Mouse (Mus musculus): Measurements from ENCODE around the gene Cacna2d2. TPM values are rescaled to one million over a fixed set of nuclear protein-coding genes. Genes with fewer than 3 reads are reported as not detected.
A peak's percentile ranks its signal among the peaks of the same experiment; 100 is the strongest.

Cacna2d2 gene
- total RNA-seq (2022) = 10 to 100 TPM; 14.6 to 21.0 (median 17.0) TPM

GRCm38 (mm10) chr9:107399491-107399971 is at the start of gene Cacna2d2:
TSS of gene Cacna2d2 (plus strand) at chr9:107399612.
- peak in 1 of 2 experiments; percentile 15 for DNase-seq (ENCODE audit: low spot score in 2 of 2)

- no peak for DNase-seq (ENCODE audit: low spot score in 2 of 2)
Observed at GRCm38 (mm10) chr9:107354826-107355225, 44.6 kb upstream of the Cacna2d2 start.

DNA sequence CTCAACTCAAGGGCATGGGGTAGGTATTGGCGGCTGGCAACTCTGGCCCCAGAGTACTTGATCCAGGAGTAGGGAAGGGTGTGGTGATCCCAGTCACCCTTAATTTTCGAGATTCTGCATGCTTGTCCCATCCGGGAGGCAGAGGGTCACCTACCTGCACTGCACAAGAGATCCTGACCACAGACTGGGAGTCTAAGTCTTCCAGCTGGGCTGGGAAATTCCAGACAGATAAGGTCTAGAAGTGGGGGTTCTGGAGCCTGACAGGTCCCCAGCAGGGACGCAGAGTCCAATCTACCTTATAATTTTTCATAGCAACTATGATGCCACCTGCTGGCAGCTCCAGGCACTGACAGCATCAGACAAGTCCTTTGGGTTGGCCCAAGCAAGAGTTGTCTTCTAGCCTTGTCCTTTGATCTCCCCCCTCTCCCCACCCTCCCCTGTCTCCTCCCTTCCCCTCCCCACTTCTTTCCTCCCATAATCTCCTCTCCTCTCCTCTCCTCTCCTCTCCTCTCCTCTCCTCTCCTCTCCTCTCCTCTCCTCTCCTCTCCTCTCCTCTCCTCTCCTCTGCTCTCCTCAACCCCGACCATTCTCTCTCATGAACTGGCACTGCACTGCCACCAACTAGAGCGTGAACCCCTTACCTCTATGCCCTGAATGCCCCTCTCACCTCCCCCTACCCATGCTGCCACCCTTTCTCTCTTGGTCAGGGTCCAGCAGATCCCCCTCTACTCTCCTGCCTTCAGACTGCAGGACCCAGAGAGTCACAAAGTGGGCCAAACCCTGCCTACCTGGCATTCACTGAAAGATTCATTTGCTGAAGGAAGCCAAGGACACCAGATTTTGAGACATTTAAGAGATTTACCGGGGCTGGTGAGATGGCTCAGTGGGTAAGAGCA is 43.3 kb upstream of the Cacna2d2 start:
- DNase-seq (ENCODE audit: low spot score in 2 of 2) = peak in 1 of 2 experiments; percentile 59

- peak; percentile 53 to 76 for DNase-seq (ENCODE audit: low spot score in 2 of 2)
Observed at GRCm38 (mm10) chr9:107357651-107358050, 41.8 kb upstream of the Cacna2d2 start.

- no peak for DNase-seq (ENCODE audit: low spot score in 2 of 2)
Observed at GRCm38 (mm10) chr9:107360989-107361388, 38.4 kb upstream of the Cacna2d2 start.

DNA sequence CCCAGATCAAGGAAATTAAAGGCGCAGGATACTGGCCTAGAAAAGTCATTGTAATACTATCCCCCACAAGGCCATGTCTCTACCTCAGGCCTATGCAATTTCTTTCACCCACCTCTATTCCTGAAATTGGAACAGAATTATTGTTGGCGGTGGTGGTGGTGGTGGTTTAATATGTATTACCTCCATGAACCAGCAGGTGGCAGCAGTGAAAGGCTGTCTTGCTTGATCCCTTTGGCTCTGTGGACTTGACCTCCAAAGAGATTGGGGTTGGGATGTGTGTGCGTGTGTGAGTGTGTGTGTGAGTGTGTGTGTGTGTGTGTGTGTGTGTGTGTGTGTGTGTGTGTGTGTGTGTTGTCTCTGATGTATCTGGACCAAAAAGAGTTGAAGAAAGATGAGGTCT is 32.8 kb upstream of the Cacna2d2 start:
- DNase-seq (ENCODE audit: low spot score in 2 of 2) = peak in 1 of 2 experiments; percentile 51

GRCm38 (mm10) chr9:107368302-107368701 is 31.1 kb upstream of the Cacna2d2 start:
- DNase-seq (ENCODE audit: low spot score in 2 of 2) = no peak

DNA sequence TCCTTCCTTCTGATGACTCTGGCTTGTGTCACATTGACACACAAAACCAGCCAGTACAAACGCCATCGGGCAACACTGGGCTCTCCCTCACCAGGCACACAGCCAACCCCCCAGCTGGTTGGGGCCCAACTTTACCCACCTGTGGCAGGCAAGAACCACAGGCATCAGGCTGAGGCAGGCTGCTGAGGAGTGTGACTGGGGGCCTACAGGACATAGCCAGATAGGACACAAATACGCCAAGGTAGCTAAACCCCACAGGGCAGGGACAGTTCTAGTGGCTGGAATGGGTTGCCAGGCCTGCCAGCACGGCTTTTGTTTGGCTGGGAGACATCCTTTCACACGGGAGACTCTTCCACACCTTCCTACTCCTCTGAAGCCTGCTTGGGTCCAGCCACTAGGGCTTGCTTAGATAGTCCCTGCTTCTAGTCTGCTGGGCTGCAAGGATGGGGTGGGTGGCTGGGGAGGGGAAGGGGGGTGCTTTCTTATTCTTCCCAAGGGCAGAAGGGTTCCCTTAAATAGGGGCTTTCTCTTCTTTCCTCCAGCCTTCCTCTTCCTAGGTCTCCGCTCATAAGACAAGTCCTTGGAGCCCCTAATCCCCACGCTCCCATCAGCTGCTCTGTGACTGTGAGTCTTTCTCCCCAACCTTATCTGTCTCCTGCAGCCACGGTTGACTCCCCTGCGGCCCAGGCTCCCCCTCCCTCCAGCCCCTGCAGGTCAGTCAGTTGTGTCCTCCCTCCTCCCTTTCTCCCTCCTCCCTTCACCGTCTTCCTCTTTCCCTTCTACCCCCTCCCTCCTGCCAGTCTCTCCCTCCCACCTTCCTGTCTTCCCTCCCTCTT is 29.9 kb upstream of the Cacna2d2 start:
- no peak for DNase-seq (ENCODE audit: low spot score in 2 of 2)

DNA sequence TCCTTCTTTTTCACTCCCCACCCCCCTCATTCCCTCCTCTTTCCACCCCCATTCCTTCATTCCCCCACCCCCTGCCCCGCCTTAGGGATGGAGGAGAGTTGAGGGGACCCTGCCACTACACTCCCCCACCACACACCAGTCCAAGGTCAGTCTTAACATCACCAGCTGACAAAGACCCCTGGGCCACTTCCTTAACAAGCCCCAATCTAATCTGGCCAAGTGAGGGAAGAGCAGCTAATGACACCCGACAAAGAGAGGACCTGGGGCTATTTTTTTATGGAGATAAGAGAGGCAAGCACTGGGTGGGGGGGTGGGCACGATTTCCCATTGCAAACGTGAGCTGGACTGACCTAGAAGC is 29.3 kb upstream of the Cacna2d2 start:
- DNase-seq (ENCODE audit: low spot score in 2 of 2) = no peak

DNA sequence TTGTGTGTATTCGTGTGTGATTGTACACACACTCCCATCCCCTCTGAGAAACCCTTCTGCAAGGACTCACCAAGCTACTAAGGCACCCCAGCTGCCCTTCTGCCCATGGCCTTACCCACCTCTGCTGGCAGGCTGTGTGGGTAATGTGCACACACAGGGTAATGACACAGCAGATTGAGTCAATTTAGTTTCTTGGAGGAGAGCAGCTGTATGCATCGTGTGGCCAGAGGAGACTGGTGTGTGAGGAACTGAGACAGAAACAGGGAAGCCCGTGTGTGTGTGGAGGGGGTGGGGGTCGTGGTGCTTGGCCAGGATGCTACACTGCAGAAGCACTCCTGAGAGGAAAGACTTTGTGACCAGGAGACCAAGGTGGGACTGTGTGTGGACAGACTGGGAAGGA is 27.0 kb upstream of the Cacna2d2 start:
- DNase-seq (ENCODE audit: low spot score in 2 of 2) = no peak

GRCm38 (mm10) chr9:107374623-107375022 is 24.8 kb upstream of the Cacna2d2 start:
- no peak for DNase-seq (ENCODE audit: low spot score in 2 of 2)

DNA sequence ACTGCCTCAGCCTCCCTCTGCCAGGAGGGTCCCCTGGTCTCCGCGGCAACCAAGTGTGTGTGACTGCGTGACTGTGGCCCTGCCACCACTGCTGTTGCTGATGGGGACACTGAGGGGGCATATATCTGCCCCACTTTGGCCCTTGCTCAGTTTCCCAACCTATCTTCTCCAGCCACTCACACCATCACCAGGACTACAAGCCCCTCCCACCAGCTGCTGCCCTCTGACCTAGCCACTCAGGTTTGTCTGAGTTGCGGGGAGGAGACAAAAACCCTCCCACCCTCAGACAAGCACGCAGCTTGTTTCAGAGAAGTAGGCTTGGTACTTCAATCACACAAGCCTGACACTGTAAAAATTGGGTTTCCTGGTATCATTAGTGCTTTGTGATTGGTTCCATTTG is 24.0 kb upstream of the Cacna2d2 start:
- DNase-seq (ENCODE audit: low spot score in 2 of 2) = no peak

- no peak for DNase-seq (ENCODE audit: low spot score in 2 of 2)
Observed at GRCm38 (mm10) chr9:107377961-107378512, 21.4 kb upstream of the Cacna2d2 start.

- DNase-seq (ENCODE audit: low spot score in 2 of 2) = no peak
Observed at GRCm38 (mm10) chr9:107381723-107382122, 17.7 kb upstream of the Cacna2d2 start.

DNA sequence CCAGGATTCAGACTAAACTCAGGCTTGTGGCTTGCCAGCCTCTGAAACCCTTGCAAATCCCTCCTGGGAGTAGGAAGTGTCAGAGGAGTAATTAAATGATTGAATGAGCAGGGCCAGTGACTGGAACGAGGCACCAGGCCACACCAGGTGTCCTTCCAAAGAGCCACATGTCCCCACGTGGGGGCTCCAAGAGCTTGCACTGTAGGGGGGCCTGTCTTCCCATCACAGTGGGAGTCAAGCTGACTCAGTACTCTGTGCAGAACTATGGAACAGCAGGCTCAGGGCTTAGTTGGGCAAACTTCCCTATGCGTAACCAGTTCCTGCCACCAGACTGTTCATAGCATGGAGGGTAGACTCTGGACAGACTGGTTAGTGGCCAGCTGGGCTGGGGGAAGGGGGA is 15.0 kb upstream of the Cacna2d2 start:
- no peak for DNase-seq (ENCODE audit: low spot score in 2 of 2)

DNA sequence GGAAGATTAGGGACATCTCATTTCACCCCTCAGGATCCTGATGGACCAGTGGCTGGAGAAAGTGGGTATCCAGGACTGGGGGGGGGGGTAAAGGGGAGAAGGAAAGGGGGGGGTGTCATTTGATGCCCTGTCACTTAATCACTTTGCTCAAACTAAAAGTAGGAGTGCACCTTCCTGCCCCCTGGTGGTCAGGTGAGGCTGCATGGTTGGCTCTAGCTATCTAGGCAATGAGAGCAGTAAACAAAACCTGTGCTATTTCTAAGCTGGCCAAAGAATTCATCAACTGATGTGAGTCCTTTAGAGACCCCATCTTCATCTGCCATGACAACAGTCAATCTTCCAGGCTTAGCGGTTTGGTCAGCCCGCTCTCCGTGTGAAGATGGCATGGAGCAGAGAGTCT is 12.7 kb upstream of the Cacna2d2 start:
- DNase-seq (ENCODE audit: low spot score in 2 of 2) = no peak

GRCm38 (mm10) chr9:107387708-107388107 is 11.7 kb upstream of the Cacna2d2 start:
- peak; percentile 18 to 45 for DNase-seq (ENCODE audit: low spot score in 2 of 2)

GRCm38 (mm10) chr9:107388263-107388662 is 11.1 kb upstream of the Cacna2d2 start:
- no peak for DNase-seq (ENCODE audit: low spot score in 2 of 2)

GRCm38 (mm10) chr9:107396397-107396796 is 3.0 kb upstream of the Cacna2d2 start:
- DNase-seq (ENCODE audit: low spot score in 2 of 2) = no peak

- no peak for DNase-seq (ENCODE audit: low spot score in 2 of 2)
Observed at GRCm38 (mm10) chr9:107398968-107399367, 444 bp upstream of the Cacna2d2 start.

GRCm38 (mm10) chr9:107400060-107400511 is 674 bp downstream of the Cacna2d2 start:
- no peak for DNase-seq (ENCODE audit: low spot score in 2 of 2)

Data from layer of hippocampus, adult 8-10 months (tissue).